In the genomic region with DNA sequence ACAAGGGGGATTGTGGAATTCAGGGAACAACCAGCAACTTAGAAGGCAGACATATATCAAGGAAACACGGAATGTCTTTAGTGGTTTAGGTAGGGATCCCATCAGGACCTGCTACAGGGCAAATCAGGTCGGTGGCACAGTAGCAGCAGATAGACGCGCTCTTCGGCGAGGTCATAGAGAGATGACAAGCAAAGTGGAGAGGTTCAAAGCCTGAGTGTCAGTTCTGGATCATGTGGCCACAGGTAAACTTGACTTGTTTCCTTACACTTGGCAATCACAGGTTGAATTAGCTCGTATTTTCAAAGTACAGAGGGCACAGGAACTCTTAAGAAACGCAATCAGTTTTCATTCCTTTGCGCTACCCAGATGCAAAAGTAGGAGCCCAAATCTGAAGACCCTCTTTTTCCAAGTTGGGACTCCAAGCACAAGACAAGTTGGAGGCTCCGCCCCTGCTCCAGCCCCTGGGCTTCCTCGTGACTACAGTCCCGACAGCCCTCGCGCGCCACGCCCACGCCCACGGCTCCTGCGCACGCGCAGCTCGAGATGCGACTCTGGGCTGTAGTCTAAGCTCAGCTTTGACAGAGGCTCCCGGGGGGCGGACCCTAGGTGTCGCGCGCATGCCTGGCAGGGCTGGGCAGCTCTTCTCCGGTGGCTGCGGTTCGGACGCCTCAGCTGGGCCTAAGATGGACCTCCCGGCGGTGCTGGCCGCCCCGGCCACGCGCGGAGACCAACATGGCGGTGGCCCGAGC, we compare ENCODE assay signal across 8 mouse cellular contexts. TPM values are rescaled to one million over a fixed set of nuclear protein-coding genes. Genes with fewer than 3 reads are reported as not detected.
DNase-seq lines count a peak whose midpoint lies in the region; ATAC-seq lines count a peak whose summit lies in the region.

A gene (plus strand): TSS at position 517 of the 749 bp plus-strand sequence.

- H3K4me2 ChIP-seq in heart, embryonic 14.5 days (ENCODE audit: low read length) = peak within 1 kb of the TSS; percentile 90
- peak within 1 kb of the TSS; percentile 97 for H3K4me2 ChIP-seq in liver, embryonic 13.5 days
- H3K4me2 ChIP-seq in stomach, embryonic 16.5 days (ENCODE audit: low read depth, low read length) = peak within 1 kb of the TSS; percentile 99

- H3K27ac ChIP-seq in heart, embryonic 14.5 days (replicated peaks in 1 of 2; ENCODE audit: control insufficient read depth in 1 of 2, insufficient read depth in 1 of 2, low read depth in 2 of 2, low read length in 2 of 2) = peak within 1 kb of the TSS; percentile 68 to 86
- peak within 1 kb of the TSS; percentile 73 for H3K27ac ChIP-seq in liver, embryonic 13.5 days
- H3K27ac ChIP-seq in stomach, embryonic 16.5 days (ENCODE audit: low read length) = peak within 1 kb of the TSS; percentile 86

- 6% methylated on average over 41 of the region's 41 CpGs for WGBS in heart, embryonic 14.5 days
- WGBS in liver, embryonic 13.5 days (ENCODE audit: insufficient replicate concordance) = 4% methylated on average over 41 of the region's 41 CpGs
- WGBS in stomach, embryonic 16.5 days = 6% methylated on average over 41 of the region's 41 CpGs

- peaks cover 21% of the 10 kb centered on the region for H3K36me3 ChIP-seq in heart, embryonic 14.5 days (ENCODE audit: control insufficient read depth, insufficient read depth, low read length)
- H3K36me3 ChIP-seq in liver, embryonic 13.5 days = peaks cover 16% of the 10 kb centered on the region
- 0 out of 2 replicates have a peak, but pooled peaks cover 7% of the 10 kb centered on the region for H3K36me3 ChIP-seq in stomach, embryonic 16.5 days (ENCODE audit: control insufficient read depth, insufficient read depth, low read length)

- no peaks in the 10 kb centered on the region for H3K27me3 ChIP-seq in heart, embryonic 14.5 days (ENCODE audit: control insufficient read depth, insufficient read depth, low read length)
- no peaks in the 10 kb centered on the region for H3K27me3 ChIP-seq in liver, embryonic 13.5 days
- H3K27me3 ChIP-seq in stomach, embryonic 16.5 days (ENCODE audit: control insufficient read depth, insufficient read depth, low read length) = no peaks in the 10 kb centered on the region

- peak; percentile 92 for ATAC-seq in CD4-positive, CD25-positive, alpha-beta regulatory T cell, adult 4 months
- peak; percentile 97 for ATAC-seq in heart, embryonic 14.5 days (ENCODE audit: insufficient number of reproducible peaks, insufficient read depth, low FRiP score, low read depth)
- ATAC-seq in liver, embryonic 13.5 days (ENCODE audit: low read depth) = peak; percentile 95
- ATAC-seq in stomach, embryonic 16.5 days (ENCODE audit: insufficient read depth, low FRiP score) = peak; percentile 99

- H3K4me1 ChIP-seq in heart, embryonic 14.5 days (ENCODE audit: control insufficient read depth in 2 of 2, insufficient read depth in 2 of 2, low read length in 2 of 2) = peaks cover 4 to 17% of the 10 kb centered on the region in 2 experiments; a peak in 3 of 4 replicates
- peaks cover 45% of the 10 kb centered on the region for H3K4me1 ChIP-seq in liver, embryonic 13.5 days (replicated peaks)
- H3K4me1 ChIP-seq in stomach, embryonic 16.5 days (ENCODE audit: control insufficient read depth, insufficient read depth, low read length) = peaks cover 19% of the 10 kb centered on the region

- H3K4me3 ChIP-seq in heart, embryonic 14.5 days (ENCODE audit: control insufficient read depth in 1 of 2, insufficient read depth in 1 of 2, low read depth in 1 of 2, low read length in 2 of 2) = peak within 1 kb of the TSS; percentile 93 to 96
- peak within 1 kb of the TSS; percentile 93 for H3K4me3 ChIP-seq in liver, embryonic 13.5 days (replicated peaks)
- H3K4me3 ChIP-seq in stomach, embryonic 16.5 days (replicated peaks; ENCODE audit: low read length) = peak within 1 kb of the TSS; percentile 85

- no peaks in the 10 kb centered on the region for H3K9me3 ChIP-seq in heart, embryonic 14.5 days (ENCODE audit: control insufficient read depth, low read length)
- H3K9me3 ChIP-seq in liver, embryonic 13.5 days (replicated peaks) = no peaks in the 10 kb centered on the region
- no peaks in the 10 kb centered on the region for H3K9me3 ChIP-seq in stomach, embryonic 16.5 days (replicated peaks; ENCODE audit: control insufficient read depth, low read length)

- peak; percentile 76 for DNase-seq in c-Kit-negative CD71-positive TER-119-positive erythroid progenitor cells, embryonic 14.5 days (ENCODE audit: low read depth, low spot score)
- DNase-seq in fibroblast of lung, adult 2 months (ENCODE audit: low read depth) = peak; percentile 94
- DNase-seq in kidney, postnatal 14 days = peak; percentile 100
- DNase-seq in liver, embryonic 13.5 days = peak; percentile 97
- DNase-seq in neural tube, embryonic 10.5 days (ENCODE audit: extremely low spot score, low spot score) = peak; percentile 98

- peak within 1 kb of the TSS; percentile 93 for H3K9ac ChIP-seq in heart, embryonic 14.5 days (ENCODE audit: low read length)
- peak within 1 kb of the TSS; percentile 87 for H3K9ac ChIP-seq in liver, embryonic 13.5 days
- H3K9ac ChIP-seq in stomach, embryonic 16.5 days (ENCODE audit: low read length) = peak within 1 kb of the TSS; percentile 93

RNA-seq across cellular contexts. Expression of the gene that starts here (rescaled TPM):
- polyA plus RNA-seq in CD4-positive, CD25-positive, alpha-beta regulatory T cell, adult 4 months (2017; shearing (Covaris generic)) = 1 to 10 TPM; 5.9 to 6.8 TPM
- 11.0 and 11.5 TPM in 2 replicates for polyA plus RNA-seq in heart, embryonic 14.5 days (2014; fragmentation: Nextera tagmentation; extraction: Ambion mirVana)
- 2.6 and 2.7 TPM in 2 replicates for polyA plus RNA-seq in liver, embryonic 13.5 days (2015; fragmentation: Nextera tagmentation; extraction: Ambion mirVana)
- polyA plus RNA-seq in stomach, embryonic 16.5 days (2015; fragmentation: Nextera tagmentation; extraction: Ambion mirVana) = 4.5 and 4.7 TPM in 2 replicates

Comparison
In these comparisons a context has a peak if more than half of its experiments do, and no peak if none do; other contexts are left out.
1. Peak in every context shown above with its lines: DNase-seq, ATAC-seq, H3K4me3 ChIP-seq and H3K27ac ChIP-seq.